Mouse (Mus musculus): ENCODE data around the gene Mdm2. TPM values are rescaled to one million over a fixed set of nuclear protein-coding genes. Genes with fewer than 3 reads are reported as not detected.
"Not testable (repeated sequence)": the region's sequence is repeated elsewhere in the genome, so short reads cannot be mapped to it uniquely, and the experiment has no call there.

Mdm2 gene
- total RNA-seq, 2 experiments from 2014 or later: 53.5 to 56.2 TPM

DNA sequence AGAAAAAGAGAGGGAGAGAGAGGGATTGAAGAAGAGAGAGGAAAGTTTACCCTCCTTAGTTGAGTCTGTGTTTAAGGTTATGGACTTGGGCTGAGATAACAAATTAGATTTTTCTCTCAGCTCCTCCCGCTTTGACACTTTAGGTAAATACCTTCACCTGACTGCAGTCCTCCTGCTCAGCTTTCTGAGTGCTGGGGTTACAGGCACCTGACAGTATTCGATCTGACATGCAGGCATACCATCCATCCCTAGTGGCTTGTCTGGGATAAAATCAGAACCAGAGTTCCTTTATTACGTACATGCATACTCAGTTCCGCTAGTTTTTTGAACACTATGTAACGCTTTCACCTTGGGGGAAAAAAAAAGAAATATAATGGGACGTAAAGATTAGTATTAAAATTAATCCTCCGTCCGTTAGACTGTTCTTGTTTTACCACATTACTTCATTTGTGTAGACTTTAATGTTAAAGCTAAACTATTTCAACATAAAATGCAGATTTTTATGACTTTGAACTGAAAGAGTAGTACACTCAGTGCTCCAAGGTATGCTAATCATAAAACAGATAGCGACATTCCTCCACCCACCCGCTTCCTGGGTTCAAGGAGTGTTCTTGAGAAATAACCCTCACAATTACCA, 38.6 kb upstream of the Mdm2 start:
- DNase-seq (ENCODE audit: low spot score in 2 of 2): no peak

DNA sequence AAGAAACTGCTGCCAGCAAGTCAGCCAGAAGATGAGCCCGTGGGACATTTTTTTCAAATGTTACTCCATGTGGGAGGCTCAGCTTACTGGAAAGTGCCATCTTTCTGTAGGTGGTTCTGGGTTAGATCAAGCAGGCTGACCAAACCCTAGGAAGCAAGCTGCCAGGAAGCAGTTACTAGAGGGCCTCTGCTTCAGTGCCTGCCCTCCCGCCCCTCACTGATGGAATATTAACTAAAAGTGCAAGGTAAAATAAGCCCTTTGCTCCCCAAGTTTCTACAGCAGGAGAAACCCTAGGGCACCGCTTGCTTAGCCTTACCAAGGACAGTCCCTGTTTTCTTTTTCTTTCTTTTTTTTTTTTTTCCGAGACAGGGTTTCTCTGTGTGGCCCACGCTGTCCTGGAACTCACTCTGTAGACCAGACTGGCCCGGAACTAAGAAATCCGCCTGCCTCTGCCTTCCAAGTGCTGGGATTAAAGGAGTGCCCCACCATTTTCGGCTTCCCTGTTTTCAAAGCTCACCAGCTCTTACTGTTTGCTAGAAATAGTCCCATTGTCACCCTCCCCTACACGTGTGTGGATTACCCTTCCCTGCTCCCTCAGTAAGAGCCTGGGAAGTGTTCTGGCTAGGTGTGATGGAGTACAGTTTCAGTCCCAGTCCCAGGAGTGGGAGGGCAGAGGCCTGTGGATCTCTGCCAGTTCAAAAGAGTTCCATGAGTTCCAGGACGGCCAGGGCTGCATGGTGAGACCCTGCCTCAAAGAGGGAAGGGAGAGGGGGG, 37.9 kb upstream of the Mdm2 start:
- no peak for DNase-seq (ENCODE audit: low spot score in 2 of 2)

DNA sequence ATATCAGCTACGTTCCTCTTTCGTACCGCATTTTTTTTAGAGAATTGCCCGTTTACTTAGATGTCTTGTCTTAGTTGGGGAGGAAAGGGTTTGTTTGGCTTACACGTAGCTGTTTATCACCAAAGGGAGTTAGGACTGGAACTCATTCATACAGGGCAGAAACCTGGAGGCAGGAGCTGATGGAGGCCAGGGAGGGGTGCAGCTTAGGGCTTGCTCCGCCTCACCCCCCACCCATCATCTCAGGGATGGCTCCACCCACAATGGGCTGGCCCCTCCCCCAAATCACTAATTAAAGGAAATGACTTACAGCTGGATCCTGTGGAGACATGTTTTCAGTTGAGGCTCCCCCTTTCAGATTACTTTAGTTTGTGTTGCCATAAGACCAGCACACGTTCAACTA, 37.2 kb upstream of the Mdm2 start:
- no peak for DNase-seq (ENCODE audit: low spot score in 2 of 2)

DNA sequence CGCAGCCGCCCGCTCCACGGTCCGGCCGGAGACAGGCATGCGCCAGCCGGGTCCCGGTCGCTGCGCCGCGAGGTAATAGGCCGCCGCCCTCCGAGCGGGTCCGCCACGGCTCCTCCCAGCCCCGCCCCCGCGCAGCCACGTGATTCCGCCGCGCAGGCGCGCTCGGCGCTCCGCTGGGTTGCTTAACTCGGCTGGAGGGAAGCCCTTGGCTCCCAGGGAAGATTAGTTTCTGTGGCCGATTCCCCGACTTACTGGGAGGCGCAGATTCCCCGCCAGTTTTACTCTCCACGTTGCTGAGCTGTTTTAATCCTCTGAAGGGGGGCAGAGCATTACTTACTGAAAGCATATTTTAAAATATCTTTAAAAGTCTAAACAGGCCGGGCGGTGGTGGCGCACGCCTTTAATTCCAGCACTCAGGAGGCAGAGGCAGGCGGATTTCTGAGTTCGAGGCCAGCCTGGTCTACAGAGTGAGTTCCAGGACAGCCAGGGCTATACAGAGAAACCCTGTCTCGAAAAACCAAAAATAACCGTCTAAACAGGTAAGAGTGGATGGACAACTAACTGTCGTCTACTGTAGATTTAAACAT, 35.8 kb upstream of the Mdm2 start, which contains the start of gene Slc35e3:
Slc35e3 (minus strand) TSS at position 69 of the 587 bp plus-strand sequence.
- DNase-seq (ENCODE audit: low spot score in 2 of 2): peak; percentile 96 to 98

DNA sequence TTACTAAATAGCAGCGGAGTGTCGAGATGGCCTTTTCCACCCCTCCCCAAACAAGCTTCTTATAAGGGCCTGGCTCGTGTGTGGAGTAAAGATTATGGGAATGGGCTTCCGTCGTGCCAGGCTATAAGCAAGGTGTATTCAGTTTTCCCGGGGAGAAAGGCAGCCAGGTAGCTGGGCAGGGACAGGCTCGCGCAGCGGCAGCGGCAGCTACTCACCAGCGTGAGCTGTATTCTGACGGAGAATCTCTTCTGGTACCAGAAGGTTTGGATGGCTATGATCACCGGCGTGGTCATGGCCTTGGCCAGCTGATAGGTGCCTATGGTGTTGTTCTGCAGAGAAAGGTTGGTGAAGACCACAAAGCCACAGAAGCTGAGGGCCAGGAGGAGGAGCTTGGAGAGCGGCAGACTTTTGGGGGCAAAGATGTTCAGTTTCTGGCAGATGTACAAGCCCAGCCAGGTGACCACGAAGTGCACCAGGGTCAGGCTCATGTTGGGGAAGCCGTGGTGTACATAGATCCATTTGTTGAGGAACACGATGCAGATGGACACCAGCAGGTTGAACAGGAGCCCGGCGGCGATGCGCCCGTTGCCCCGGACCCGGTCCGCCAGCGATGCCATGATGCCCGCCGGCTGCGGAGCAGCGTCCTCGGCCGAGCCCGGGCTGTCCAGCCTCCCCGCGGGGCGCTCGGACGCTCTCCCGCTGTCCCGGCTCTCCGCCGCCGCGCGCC, 35.2 kb upstream of the Mdm2 start:
- peak in 1 of 2 experiments; percentile 17 for DNase-seq (ENCODE audit: low spot score in 2 of 2)

DNA sequence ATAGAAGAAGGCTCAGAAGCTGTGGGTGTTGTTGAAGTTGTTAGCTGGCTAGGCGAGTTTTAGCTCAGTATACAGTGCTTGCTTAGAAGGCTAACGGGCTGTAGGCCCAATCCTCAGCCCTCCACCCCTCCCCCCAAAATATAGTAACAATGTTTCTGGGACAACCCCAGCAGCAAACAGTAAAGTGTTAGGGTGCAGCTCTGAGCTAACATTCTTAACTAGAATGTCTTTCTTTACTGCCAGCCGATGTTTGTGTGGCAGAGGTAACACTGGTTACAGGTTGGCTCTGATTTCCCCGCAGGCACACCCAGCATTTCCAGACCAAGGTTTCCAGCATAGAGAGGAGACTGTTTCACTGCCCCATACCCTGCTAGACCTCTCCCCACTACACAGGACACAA, 33.4 kb upstream of the Mdm2 start:
- DNase-seq (ENCODE audit: low spot score in 2 of 2): no peak

DNA sequence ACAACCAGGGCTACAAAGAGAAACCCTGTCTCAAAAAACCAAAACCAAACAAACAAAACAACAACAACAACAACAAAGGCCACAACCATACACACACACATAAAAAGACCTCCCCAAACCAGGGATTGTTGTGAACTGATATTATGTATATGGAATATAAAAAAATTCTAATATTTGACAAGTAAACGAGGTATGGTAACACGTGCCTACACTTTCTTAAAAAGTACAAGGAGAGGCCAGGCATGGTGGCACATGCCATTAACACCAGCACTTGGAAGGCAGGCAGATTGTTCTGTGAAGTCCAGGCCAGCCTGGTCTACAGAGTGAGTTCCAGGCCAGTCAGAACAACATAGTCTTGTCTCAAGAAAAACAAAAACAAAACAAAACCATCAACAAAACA, 32.6 kb upstream of the Mdm2 start:
- DNase-seq (ENCODE audit: low spot score in 2 of 2): no peak

DNA sequence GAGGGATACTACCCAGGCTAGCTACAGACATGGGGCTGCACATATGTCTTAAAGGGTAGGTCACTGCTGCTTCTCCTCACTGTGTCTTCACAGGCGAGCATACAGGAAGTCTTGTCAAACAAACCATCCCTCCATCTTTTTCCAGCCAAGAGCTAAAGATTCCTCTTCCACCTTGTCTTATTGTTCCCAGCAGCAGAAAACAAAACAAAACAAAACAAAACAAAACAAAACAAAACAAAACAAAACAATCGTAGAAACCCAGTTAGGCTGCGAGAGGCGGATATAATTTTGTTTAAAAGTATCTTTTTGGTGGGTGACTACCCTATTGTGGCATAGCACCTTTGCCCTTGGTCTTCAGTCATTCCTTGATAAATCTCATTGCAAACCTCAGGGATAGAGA, 32.1 kb upstream of the Mdm2 start:
- DNase-seq (ENCODE audit: low spot score in 2 of 2): no peak

DNA sequence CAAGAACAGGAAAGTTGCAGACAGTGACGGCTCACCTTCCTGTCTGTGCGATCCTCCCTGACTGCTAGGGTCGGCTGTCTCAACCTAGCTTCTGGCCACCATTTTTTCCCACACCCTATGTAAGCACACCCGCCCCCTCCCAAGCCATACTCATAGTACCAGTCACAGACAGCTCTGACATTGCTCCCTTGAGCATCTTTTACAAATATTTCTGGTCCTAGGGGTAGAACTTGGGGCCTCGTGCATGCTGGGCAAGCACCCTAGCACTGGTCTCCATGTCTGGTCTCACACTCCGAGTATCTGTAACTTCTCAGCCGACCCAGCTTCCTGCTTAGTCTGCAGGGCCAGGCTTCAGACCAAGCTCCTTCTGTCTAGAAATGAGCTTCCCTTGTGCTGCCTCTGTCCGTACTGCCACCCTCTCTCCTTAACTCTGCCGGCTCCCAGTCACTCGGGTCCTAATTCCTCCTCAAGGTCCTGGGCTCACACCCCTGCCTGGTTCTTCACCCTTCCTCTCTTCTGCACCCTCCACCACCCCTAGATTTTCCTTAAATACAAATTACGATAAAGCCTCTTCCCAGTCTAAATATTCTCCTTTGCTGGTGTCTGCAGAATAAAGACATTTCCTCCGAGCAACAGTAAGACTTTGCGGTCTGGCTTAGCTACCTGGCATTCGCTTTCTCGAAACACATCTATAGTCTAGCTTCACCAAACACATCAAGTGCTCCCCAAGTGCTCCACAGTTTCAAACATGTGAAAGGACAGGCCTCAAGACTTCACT, 31.3 kb upstream of the Mdm2 start:
- DNase-seq (ENCODE audit: low spot score in 2 of 2): no peak

DNA sequence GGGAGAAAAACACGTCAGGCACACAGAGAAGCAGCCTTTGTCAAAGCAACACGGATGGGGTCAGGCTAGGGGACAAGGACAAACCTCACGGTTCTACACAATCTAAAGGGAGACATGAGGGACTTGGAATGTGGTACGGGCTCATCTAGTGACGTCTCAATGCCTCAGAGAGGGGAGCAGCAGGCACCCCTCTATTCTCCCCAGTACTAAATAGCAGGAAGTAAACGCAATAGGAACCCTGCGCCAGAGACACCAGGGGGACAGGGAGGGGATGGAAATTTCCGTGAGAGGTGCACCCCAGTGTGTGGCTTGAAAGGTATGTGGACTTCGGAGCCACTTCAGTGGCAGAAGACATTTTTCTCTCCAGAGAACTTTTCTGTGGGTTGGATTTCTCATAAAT, 30.4 kb upstream of the Mdm2 start:
- no peak for DNase-seq (ENCODE audit: low spot score in 2 of 2)

DNA sequence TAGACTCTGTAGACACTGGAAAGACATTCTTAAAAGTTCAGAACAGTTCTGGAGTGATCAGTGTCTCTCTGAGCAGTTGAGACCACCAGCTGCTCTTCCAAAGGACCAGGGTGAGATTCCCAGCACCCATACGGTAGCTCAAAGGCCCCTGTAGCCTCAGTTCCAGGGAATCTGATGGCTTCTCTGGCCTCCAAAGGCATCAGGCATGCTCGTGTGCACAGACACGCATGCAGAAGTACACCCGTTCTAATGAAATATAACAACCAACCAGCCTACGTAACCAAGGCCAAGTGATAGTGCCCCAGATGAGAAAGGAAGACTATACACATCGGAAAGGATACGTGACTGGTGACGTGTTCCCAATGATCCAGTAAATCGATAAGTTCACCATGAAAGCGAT, 29.6 kb upstream of the Mdm2 start:
- DNase-seq (ENCODE audit: low spot score in 2 of 2): no peak

DNA sequence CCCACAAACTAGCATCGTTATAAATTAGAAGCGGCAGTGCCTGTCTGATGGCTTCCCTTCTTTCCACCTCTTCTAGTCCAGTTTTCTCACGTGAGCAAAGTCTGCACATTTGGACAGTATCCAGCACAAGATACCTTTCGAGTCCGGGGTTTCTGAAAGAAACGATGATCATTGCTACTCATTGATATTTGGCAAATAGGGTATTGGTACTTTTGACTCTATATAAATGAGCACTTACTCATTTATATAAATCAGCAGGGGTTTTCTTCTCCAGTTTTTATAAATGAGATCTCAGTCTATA, 29.0 kb upstream of the Mdm2 start:
- DNase-seq (ENCODE audit: low spot score in 2 of 2): no peak

DNA sequence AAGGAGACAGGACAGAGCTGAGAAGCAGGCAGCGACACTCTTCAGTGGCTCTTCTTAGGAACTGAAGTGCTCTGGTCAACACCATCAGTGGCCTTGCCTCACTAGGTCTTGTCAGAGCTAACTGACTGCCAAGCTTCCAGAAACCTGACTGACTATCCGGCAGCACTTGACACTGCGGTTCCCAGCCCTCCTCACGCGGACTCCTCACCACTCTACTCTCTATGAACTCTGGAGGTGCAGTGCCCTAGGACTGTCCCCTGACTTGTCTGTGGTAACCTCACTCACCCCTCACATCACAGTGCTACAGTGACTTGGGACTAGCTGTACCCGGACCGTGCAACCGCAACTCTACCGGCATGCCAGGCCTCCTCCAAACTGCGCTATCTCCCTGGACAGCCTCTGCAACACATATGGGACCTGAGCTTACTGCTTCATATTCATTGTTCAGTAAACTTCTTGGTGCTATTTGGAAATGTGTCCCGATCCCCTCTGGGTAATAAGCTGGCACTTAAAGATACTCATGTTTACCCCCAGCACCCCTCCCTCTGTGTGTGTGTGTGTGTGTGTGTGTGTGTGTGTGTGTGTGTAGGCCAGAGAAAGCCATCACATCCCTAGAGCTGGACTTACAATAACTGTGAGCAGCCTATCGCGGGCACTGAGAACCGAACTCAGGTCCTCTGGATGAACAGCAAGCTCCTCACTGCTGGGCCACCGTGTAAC, 28.5 kb upstream of the Mdm2 start:
- DNase-seq (ENCODE audit: low spot score in 2 of 2): no peak

DNA sequence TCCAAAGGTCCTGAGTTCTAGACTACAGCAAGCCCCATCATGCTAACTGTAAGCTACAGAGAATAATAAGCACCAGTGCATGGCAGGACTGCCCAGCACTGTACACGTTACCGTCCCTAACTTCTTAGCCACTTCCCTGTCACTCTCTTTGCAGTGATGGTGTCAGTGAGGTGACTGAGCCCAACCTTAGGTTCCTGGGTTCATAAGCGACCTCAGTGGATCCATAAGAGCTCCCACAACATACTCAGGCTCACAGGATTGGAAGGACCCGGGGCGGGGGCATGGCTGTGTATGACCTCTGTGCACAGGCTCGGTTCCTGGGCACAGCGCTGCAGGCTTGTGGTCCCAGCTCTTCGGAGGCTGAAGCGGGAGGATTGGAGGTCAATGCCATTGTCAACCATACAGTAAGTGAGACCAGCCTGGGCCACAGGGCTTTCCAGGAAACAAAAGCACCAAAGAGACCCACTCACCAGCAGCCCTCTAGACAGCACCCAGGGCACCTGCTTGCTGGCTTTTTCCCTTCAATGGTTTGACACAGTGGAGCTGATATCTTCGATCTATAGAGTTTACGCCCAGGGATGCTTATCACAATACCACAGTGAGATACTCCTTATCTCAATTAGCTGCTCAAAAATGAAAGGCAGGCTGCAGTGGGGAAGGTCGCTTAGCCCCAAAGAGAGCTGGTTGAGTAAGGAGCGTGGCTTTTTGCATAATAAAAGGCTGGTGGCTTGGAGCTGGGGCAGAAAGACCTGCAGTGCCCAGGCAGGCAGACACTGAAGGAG, 27.8 kb upstream of the Mdm2 start:
- DNase-seq (ENCODE audit: low spot score in 2 of 2): no peak

DNA sequence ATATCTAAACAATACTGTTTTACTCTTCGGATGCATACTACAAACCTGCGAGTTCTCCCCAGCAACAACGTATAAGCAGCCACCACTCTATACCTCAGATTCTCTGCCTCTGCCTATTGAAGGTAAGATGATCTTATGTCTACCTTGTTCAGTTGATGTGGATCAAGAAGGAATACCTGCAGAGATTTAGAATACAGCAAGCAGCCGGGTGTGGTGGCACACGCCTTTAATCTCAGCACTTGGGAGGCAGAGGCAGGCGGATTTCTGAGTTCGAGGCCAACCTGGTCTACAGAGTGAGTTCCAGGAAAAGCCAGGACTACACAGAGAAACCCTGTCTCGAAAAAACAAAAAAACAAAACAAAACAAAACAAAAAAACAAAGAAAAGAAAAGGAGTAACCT, 26.9 kb upstream of the Mdm2 start:
- not testable (repeated sequence) for DNase-seq (ENCODE audit: low spot score in 2 of 2)

DNA sequence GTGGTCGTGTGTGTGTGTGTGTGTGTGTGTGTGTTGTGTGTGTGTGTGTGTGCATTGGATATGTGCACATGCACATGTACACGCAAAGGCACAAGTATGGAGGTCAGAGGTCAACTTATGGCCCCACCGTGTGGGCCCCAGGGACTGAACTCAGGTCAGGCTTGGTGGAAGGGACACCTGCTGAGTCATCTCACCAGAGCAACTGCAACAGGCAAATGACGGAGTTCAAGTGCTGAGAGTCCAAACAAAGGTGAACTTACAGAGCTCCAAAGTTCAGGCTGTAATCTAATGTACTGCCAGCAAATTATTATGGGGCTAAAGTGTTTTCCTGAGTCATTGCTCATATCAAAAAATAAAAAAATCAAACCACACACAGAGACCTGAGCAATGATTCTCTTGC, 26.5 kb upstream of the Mdm2 start:
- DNase-seq (ENCODE audit: low spot score in 2 of 2): no peak

DNA sequence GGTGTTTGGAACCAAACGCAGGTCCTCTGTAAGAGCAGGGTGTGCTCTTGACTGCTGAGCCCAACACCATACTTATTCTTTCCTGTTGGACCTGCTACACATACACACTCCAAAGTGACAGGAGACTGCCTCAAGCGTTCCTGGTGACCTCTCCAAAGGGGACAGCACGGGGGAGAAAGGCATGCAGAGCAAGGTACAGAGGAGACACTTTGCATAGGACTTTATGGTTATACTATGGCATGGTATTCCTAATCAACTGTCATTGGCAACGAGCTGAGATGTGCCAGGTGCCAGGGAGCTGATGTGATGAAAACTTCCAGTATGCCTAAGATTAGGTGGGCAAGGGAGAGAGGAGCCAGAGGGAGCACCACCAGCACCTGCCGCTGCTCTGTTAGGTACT, 26.0 kb upstream of the Mdm2 start:
- DNase-seq (ENCODE audit: low spot score in 2 of 2): no peak

DNA sequence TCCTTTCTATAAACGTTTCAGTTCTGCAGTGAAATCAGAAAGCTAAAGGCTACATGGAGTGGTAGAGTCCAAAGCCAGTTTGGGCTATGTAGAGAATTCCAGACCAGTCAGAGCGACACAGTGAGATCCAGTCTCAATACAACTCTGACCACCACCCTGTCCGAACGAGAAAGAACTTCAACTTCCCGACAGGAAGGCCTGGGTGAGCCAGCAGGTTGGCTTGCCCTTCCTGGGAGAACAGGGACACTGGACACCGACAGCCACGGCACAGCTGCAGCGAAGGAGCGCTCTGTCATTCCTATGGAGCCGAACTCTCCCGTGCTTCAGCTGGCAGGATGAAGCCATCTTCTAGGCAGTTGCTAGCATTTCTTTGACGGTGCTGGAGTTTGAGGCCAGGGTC, 24.8 kb upstream of the Mdm2 start:
- not testable (repeated sequence) for DNase-seq (ENCODE audit: low spot score in 2 of 2)

DNA sequence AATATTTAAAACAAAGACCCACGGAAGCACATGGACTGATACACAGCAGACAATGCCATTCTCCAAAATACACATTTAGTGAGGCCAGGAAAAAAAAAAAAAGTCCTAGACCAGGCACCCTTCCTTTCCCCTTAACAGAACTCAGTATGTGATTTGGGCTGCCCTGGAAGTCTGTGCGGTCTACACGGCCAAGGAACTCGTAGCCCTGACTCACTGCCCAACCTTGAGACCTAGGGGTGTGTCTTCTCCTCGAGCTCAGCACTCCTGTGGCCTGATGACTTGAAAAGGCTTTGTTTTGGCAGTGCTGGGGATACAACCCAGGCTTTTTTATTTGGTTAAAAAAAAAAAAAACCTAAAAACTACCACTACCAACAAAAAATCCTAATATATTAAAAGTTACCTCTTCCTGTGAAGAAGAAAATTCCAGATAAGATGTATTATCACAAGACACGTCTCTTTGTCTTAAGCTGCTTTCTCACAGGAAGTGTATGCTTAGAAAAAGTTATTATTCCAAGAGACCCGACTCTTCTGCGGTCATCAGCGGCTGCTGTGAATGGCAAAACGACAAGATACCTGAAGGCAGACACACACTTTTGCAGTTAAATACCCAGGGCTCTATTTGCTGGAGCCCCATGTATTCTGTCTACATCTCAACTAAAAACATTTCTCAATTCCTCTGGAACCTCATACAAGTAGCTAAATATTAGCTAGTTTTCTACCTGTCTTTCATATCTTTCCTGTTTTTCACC, 23.7 kb upstream of the Mdm2 start:
- DNase-seq (ENCODE audit: low spot score in 2 of 2): not testable (repeated sequence)
